Mouse (Mus musculus): ENCODE data around the gene 1110025L11Rik. TPM values are rescaled to one million over a fixed set of nuclear protein-coding genes. Genes with fewer than 3 reads are reported as not detected.
"Not testable (repeated sequence)": the region's sequence is repeated elsewhere in the genome, so short reads cannot be mapped to it uniquely, and the experiment has no call there.

Gene 1110025L11Rik
- polyA plus RNA-seq (2016; fragmentation: Nextera tagmentation; extraction: Ambion mirVana): not detected in 2 replicates

- H3K4me1 ChIP-seq; H3K9me3 ChIP-seq; H3K27ac ChIP-seq; ATAC-seq (ENCODE audit: insufficient number of reproducible peaks, insufficient read depth, low FRiP score, low TSS enrichment); H3K4me2 ChIP-seq (replicated peaks); H3K27me3 ChIP-seq; H3K36me3 ChIP-seq; H3K4me3 ChIP-seq; H3K9ac ChIP-seq: not testable (repeated sequence)
- no CpG with 5 or more reads among the region's 2 CpGs for WGBS
These were observed at the start of gene 1110025L11Rik for GRCm38 (mm10) chr16:89063902-89064301. TSS of gene 1110025L11Rik (minus strand) at chr16:89064002.

DNA sequence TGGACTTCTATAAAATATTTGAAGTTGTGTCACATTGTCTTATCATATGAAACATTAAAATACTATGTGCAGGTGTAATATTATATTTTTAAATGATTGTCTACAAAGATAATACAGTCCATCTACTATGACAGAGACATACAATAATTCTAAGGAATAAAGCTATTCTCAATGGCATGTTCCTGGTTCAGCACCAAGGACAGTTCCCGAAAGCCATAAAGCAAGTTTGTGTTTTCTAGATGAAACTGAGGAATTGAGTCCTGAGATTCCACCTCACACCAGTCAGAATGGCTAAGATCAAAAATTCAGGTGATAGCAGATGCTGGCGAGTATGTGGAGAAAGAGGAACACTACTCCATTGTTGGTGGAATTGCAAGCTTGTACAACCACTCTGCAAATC lies 7.2 kb upstream of the 1110025L11Rik start:
- not testable (repeated sequence) for H3K27me3 ChIP-seq; H3K9me3 ChIP-seq; H3K9ac ChIP-seq; H3K4me3 ChIP-seq; H3K36me3 ChIP-seq; H3K4me2 ChIP-seq (replicated peaks); H3K27ac ChIP-seq; H3K4me1 ChIP-seq; ATAC-seq (ENCODE audit: insufficient number of reproducible peaks, insufficient read depth, low FRiP score, low TSS enrichment)
- WGBS: 68% methylated on average over 2 of the region's 2 CpGs

- H3K4me3 ChIP-seq: no peak within 1 kb of the TSS
- no peak within 1 kb of the TSS for H3K27ac ChIP-seq
- no peak for ATAC-seq (ENCODE audit: insufficient number of reproducible peaks, insufficient read depth, low FRiP score, low TSS enrichment)
These were observed 16.0 kb downstream of the 1110025L11Rik start, which contains the start of gene Krtap6-5 for GRCm38 (mm10) chr16:89047783-89048182. TSS of gene Krtap6-5 (minus strand) at chr16:89047883.

DNA sequence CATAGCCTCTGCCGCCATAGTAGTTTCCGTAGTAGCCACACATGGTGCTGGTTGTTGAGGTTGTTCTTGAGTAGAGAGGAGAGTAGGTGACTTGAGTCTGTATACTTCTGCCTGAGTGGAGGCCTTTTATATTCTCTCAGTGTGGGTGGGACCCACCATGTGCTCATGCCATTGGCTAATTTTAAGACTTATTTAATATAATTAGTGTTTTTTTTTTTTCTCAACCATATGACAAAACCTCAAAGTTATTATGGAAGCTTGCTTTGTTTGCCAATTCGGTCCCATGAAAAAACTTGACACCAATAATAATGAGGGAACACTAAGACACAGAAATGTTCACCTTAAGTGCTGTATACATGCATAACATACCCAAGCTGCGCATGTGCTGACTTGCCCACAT lies 22.4 kb downstream of the 1110025L11Rik start, which contains the start of gene Gm10228:
Gm10228 (minus strand) TSS at position 101 of the 400 bp plus-strand sequence.
- WGBS: 92% methylated on average over 2 of the region's 4 CpGs
- H3K9ac ChIP-seq; H3K27ac ChIP-seq; H3K4me1 ChIP-seq; H3K4me2 ChIP-seq (replicated peaks); ATAC-seq (ENCODE audit: insufficient number of reproducible peaks, insufficient read depth, low FRiP score, low TSS enrichment); H3K36me3 ChIP-seq; H3K9me3 ChIP-seq; H3K4me3 ChIP-seq; H3K27me3 ChIP-seq: not testable (repeated sequence)

More at GRCm38 (mm10) chr16:89047783-89048182, 16.0 kb downstream of the 1110025L11Rik start, which contains the start of gene Krtap6-5:
- H3K36me3 ChIP-seq: no peaks in the 10 kb centered on the region
- no peak within 1 kb of the TSS for H3K4me2 ChIP-seq (replicated peaks)
- WGBS: 92% methylated on average over 3 of the region's 3 CpGs
- H3K9ac ChIP-seq: no peak within 1 kb of the TSS
- no peaks in the 10 kb centered on the region for H3K9me3 ChIP-seq
- no peaks in the 10 kb centered on the region for H3K27me3 ChIP-seq
- H3K4me1 ChIP-seq: no peaks in the 10 kb centered on the region

DNA sequence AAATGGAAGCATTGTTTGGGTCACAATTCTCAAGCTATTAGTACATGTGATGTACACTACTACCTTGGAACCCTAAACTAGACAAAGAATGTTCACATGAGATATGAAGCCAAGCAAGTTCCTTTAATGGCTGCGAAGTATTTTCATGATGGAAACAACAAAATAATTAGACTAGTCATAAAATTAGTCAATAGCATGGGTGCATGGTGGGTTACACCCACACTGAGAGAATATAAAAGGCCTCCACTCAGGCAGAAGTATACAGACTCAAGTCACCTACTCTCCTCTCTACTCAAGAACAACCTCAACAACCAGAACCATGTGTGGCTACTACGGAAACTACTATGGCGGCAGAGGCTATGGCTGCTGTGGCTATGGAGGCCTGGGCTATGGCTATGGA lies 32.4 kb downstream of the 1110025L11Rik start, which contains the start of gene Krtap6-1:
Krtap6-1 (plus strand) TSS at position 301 of the 400 bp plus-strand sequence.
- H3K4me3 ChIP-seq; H3K36me3 ChIP-seq; H3K4me2 ChIP-seq (replicated peaks); H3K9me3 ChIP-seq; H3K27ac ChIP-seq; ATAC-seq (ENCODE audit: insufficient number of reproducible peaks, insufficient read depth, low FRiP score, low TSS enrichment); H3K9ac ChIP-seq; H3K27me3 ChIP-seq; H3K4me1 ChIP-seq: not testable (repeated sequence)
- WGBS: 91% methylated on average over 3 of the region's 3 CpGs

DNA sequence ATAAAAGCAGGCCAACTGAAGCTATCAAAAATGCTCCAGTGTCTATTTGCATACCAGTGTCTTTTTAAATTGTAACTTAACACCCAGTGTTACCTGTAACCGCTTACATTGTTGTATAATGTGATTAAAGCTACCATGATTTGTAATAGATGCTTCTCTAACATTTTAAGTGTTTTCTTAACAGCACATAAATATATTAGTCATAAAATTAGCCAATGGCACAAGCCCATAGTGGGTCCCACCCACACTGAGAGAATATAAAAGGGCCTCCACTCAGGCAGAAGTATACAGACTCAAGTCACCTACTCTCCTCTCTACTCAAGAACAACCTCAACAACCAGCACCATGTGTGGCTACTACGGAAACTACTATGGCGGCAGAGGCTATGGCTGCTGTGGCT lies 48.8 kb downstream of the 1110025L11Rik start, which contains the start of gene Gm10229:
Gm10229 (plus strand) TSS at position 301 of the 400 bp plus-strand sequence.
- not testable (repeated sequence) for ATAC-seq (ENCODE audit: insufficient number of reproducible peaks, insufficient read depth, low FRiP score, low TSS enrichment); H3K9ac ChIP-seq; H3K27me3 ChIP-seq; H3K9me3 ChIP-seq; H3K4me3 ChIP-seq; H3K27ac ChIP-seq; H3K4me1 ChIP-seq; H3K4me2 ChIP-seq (replicated peaks); H3K36me3 ChIP-seq
- 96% methylated on average over 3 of the region's 3 CpGs for WGBS

DNA sequence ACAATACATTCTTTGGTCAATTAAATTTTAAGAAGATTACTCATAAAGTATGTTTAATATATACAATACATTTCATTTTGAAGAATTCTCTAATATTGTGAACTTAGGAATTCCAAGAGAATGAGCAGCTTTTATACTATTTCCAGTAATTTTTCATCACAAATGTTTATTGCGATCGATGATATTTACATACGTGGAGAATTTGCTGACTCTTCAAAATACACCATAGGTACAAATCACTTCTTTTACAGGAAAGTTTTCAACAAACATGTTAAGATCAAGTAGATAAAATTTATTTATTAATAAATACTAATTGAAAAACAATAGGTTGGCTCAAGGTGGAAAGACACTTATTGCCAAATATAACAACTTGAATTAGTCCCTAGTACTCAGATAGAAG lies 49.8 kb downstream of the 1110025L11Rik start:
- no peaks in the 10 kb centered on the region for H3K4me1 ChIP-seq
- no peaks in the 10 kb centered on the region for H3K36me3 ChIP-seq
- no peak overlapping the region for H3K4me2 ChIP-seq (replicated peaks)
- ATAC-seq (ENCODE audit: insufficient number of reproducible peaks, insufficient read depth, low FRiP score, low TSS enrichment): no peak
- no peaks in the 10 kb centered on the region for H3K9me3 ChIP-seq
- H3K27ac ChIP-seq: no peak overlapping the region
- no peak overlapping the region for H3K9ac ChIP-seq
- 95% methylated on average over 3 of the region's 3 CpGs for WGBS
- no peak overlapping the region for H3K4me3 ChIP-seq
- no peaks in the 10 kb centered on the region for H3K27me3 ChIP-seq

Other genes starting within 250 kb of the 1110025L11Rik start
- not detected in 2 replicates for gene Krtap15, start 243.8 kb downstream of the 1110025L11Rik start, polyA plus RNA-seq (2016; fragmentation: Nextera tagmentation; extraction: Ambion mirVana)
- gene Krtap14, start 237.9 kb downstream of the 1110025L11Rik start, polyA plus RNA-seq (2016; fragmentation: Nextera tagmentation; extraction: Ambion mirVana): not detected in 2 replicates
- not detected in 2 replicates for gene Krtap19-1, start 194.6 kb downstream of the 1110025L11Rik start, polyA plus RNA-seq (2016; fragmentation: Nextera tagmentation; extraction: Ambion mirVana)
- not detected in 2 replicates for gene Krtap19-2, start 189.7 kb downstream of the 1110025L11Rik start, polyA plus RNA-seq (2016; fragmentation: Nextera tagmentation; extraction: Ambion mirVana)
- not detected in 2 replicates for gene Krtap19-3, start 186.0 kb downstream of the 1110025L11Rik start, polyA plus RNA-seq (2016; fragmentation: Nextera tagmentation; extraction: Ambion mirVana)
- gene Krtap19-4, start 178.9 kb downstream of the 1110025L11Rik start, polyA plus RNA-seq (2016; fragmentation: Nextera tagmentation; extraction: Ambion mirVana): not detected in 2 replicates
- not detected in 2 replicates for gene Krtap19-5, start 167.5 kb downstream of the 1110025L11Rik start, polyA plus RNA-seq (2016; fragmentation: Nextera tagmentation; extraction: Ambion mirVana)
- gene Krtap19-9b, start 131.7 kb downstream of the 1110025L11Rik start, polyA plus RNA-seq (2016; fragmentation: Nextera tagmentation; extraction: Ambion mirVana): not detected in 2 replicates
- not detected in 2 replicates for gene Krtap16-3, start 101.1 kb downstream of the 1110025L11Rik start, polyA plus RNA-seq (2016; fragmentation: Nextera tagmentation; extraction: Ambion mirVana)
- gene Krtap22-2, start 53.2 kb downstream of the 1110025L11Rik start, polyA plus RNA-seq (2016; fragmentation: Nextera tagmentation; extraction: Ambion mirVana): not detected in 2 replicates
- gene Gm10229, start 48.7 kb downstream of the 1110025L11Rik start, polyA plus RNA-seq (2016; fragmentation: Nextera tagmentation; extraction: Ambion mirVana): not detected in 2 replicates
- not detected in 2 replicates for gene Krtap6-1, start 32.3 kb downstream of the 1110025L11Rik start, polyA plus RNA-seq (2016; fragmentation: Nextera tagmentation; extraction: Ambion mirVana)
- gene Gm10228, start 22.5 kb downstream of the 1110025L11Rik start, polyA plus RNA-seq (2016; fragmentation: Nextera tagmentation; extraction: Ambion mirVana): not detected in 2 replicates
- not detected in 2 replicates for gene Krtap6-5, start 16.1 kb downstream of the 1110025L11Rik start, polyA plus RNA-seq (2016; fragmentation: Nextera tagmentation; extraction: Ambion mirVana)
- not detected in 2 replicates for gene Krtap6-3, start 20.0 kb upstream of the 1110025L11Rik start, polyA plus RNA-seq (2016; fragmentation: Nextera tagmentation; extraction: Ambion mirVana)
- not detected in 2 replicates for gene Gm6358, start 76.8 kb upstream of the 1110025L11Rik start, polyA plus RNA-seq (2016; fragmentation: Nextera tagmentation; extraction: Ambion mirVana)
- not detected in 2 replicates for gene Gm10061, start 87.1 kb upstream of the 1110025L11Rik start, polyA plus RNA-seq (2016; fragmentation: Nextera tagmentation; extraction: Ambion mirVana)
- not detected in 2 replicates for gene Gm9789, start 94.0 kb upstream of the 1110025L11Rik start, polyA plus RNA-seq (2016; fragmentation: Nextera tagmentation; extraction: Ambion mirVana)
- not detected in 2 replicates for gene Gm7735, start 105.5 kb upstream of the 1110025L11Rik start, polyA plus RNA-seq (2016; fragmentation: Nextera tagmentation; extraction: Ambion mirVana)
- gene 1110057P08Rik, start 110.7 kb upstream of the 1110025L11Rik start, polyA plus RNA-seq (2016; fragmentation: Nextera tagmentation; extraction: Ambion mirVana): not detected in 2 replicates
- gene Krtap20-2, start 141.9 kb upstream of the 1110025L11Rik start, polyA plus RNA-seq (2016; fragmentation: Nextera tagmentation; extraction: Ambion mirVana): not detected in 2 replicates

All from embryonic facial prominence, embryonic 12.5 days (tissue).